Mouse (Mus musculus): Measurements from ENCODE around the gene Arhgap33. TPM values are rescaled to one million over a fixed set of nuclear protein-coding genes. Genes with fewer than 3 reads are reported as not detected.

Gene Arhgap33
- polyA plus RNA-seq, 1 experiment from 2014 or later = 2.8 TPM

GRCm38 (mm10) chr7:30567555-30567954 lies 32.7 kb upstream of the Arhgap33 start:
- Histone ChIP-seq H3K27me3 (replicated peaks; ENCODE audit: control insufficient read depth, insufficient read depth, low read length) (no peaks in the 10 kb centered on the region), H3K4me1 (replicated peaks; ENCODE audit: control insufficient read depth, insufficient read depth, low read length) (no peaks in the 10 kb centered on the region), H3K27ac (ENCODE audit: low read depth, low read length) (no peak overlapping the region), H3K9me3 (ENCODE audit: control insufficient read depth) (no peaks in the 10 kb centered on the region), H3K9ac (ENCODE audit: low read depth, low read length) (no peak overlapping the region), H3K4me3 (ENCODE audit: low read depth, low read length) (no peak overlapping the region), H3K4me2 (replicated peaks; ENCODE audit: low read depth) (no peak overlapping the region), H3K36me3 (ENCODE audit: control insufficient read depth, insufficient read depth) (peaks cover 65% of the 10 kb centered on the region)
- no peak for ATAC-seq
- 86% methylated on average over 11 of the region's 11 CpGs for WGBS
- no peak for TF ChIP-seq CTCF (IDR thresholded peaks at IDR 0.05; ENCODE audit: low read depth)

GRCm38 (mm10) chr7:30566033-30566432 lies 31.2 kb upstream of the Arhgap33 start:
- ATAC-seq = no peak
- Histone ChIP-seq H3K4me2 (replicated peaks; ENCODE audit: low read depth) (no peak overlapping the region), H3K9me3 (ENCODE audit: control insufficient read depth) (no peaks in the 10 kb centered on the region), H3K27me3 (replicated peaks; ENCODE audit: control insufficient read depth, insufficient read depth, low read length) (no peaks in the 10 kb centered on the region), H3K4me3 (ENCODE audit: low read depth, low read length) (no peak overlapping the region), H3K4me1 (replicated peaks; ENCODE audit: control insufficient read depth, insufficient read depth, low read length) (no peaks in the 10 kb centered on the region), H3K36me3 (ENCODE audit: control insufficient read depth, insufficient read depth) (peaks cover 54% of the 10 kb centered on the region), H3K27ac (ENCODE audit: low read depth, low read length) (no peak overlapping the region), H3K9ac (ENCODE audit: low read depth, low read length) (no peak overlapping the region)
- no peak for TF ChIP-seq CTCF (IDR thresholded peaks at IDR 0.05; ENCODE audit: low read depth)
- 85% methylated on average over 9 of the region's 9 CpGs for WGBS

- Histone ChIP-seq H3K9ac (ENCODE audit: low read depth, low read length) (no peak within 1 kb of the TSS), H3K4me1 (replicated peaks; ENCODE audit: control insufficient read depth, insufficient read depth, low read length) (no peaks in the 10 kb centered on the region), H3K27ac (ENCODE audit: low read depth, low read length) (no peak within 1 kb of the TSS), H3K27me3 (replicated peaks; ENCODE audit: control insufficient read depth, insufficient read depth, low read length) (no peaks in the 10 kb centered on the region), H3K4me3 (ENCODE audit: low read depth, low read length) (no peak within 1 kb of the TSS), H3K9me3 (ENCODE audit: control insufficient read depth) (no peaks in the 10 kb centered on the region), H3K36me3 (ENCODE audit: control insufficient read depth, insufficient read depth) (peaks cover 47% of the 10 kb centered on the region), H3K4me2 (replicated peaks; ENCODE audit: low read depth) (no peak within 1 kb of the TSS)
- no peak for TF ChIP-seq CTCF (IDR thresholded peaks at IDR 0.05; ENCODE audit: low read depth)
- 94% methylated on average over 12 of the region's 12 CpGs for WGBS
- ATAC-seq = no peak
Measured at GRCm38 (mm10) chr7:30564970-30565571, 30.2 kb upstream of the Arhgap33 start, which contains the start of gene Igflr1. Gene Igflr1 (plus strand): TSS chr7:30565427.

GRCm38 (mm10) chr7:30563906-30564280 lies 29.0 kb upstream of the Arhgap33 start:
- Histone ChIP-seq H3K9me3 (ENCODE audit: control insufficient read depth) (no peaks in the 10 kb centered on the region), H3K36me3 (ENCODE audit: control insufficient read depth, insufficient read depth) (peaks cover 35% of the 10 kb centered on the region), H3K27me3 (replicated peaks; ENCODE audit: control insufficient read depth, insufficient read depth, low read length) (no peaks in the 10 kb centered on the region), H3K4me2 (replicated peaks; ENCODE audit: low read depth) (peak overlapping the region; percentile 78), H3K27ac (ENCODE audit: low read depth, low read length) (no peak overlapping the region; the same call in 1 of the 2 replicates), H3K4me1 (replicated peaks; ENCODE audit: control insufficient read depth, insufficient read depth, low read length) (no peaks in the 10 kb centered on the region), H3K9ac (ENCODE audit: low read depth, low read length) (no peak overlapping the region), H3K4me3 (ENCODE audit: low read depth, low read length) (peak overlapping the region; percentile 86)
- no peak for ATAC-seq
- TF ChIP-seq CTCF (IDR thresholded peaks at IDR 0.05; ENCODE audit: low read depth) = no peak
- WGBS = 18% methylated on average over 6 of the region's 6 CpGs

GRCm38 (mm10) chr7:30563117-30563905 lies 28.5 kb upstream of the Arhgap33 start, which contains the start of the genes U2af1l4, Gm49396 and Psenen:
Gene U2af1l4 (plus strand): TSS chr7:30563301.
Gene Gm49396 (plus strand): TSS chr7:30563344.
Gene Psenen (minus strand): TSS chr7:30563627.
- peak within 1 kb of the TSS; percentile 91 for H3K27ac ChIP-seq (ENCODE audit: low read depth, low read length)
- under 1% methylated on average over 45 of the region's 45 CpGs for WGBS
- H3K36me3 ChIP-seq (ENCODE audit: control insufficient read depth, insufficient read depth) = peaks cover 30% of the 10 kb centered on the region
- H3K9ac ChIP-seq (ENCODE audit: low read depth, low read length) = peak within 1 kb of the TSS; percentile 72
- peak within 1 kb of the TSS; percentile 78 for H3K4me2 ChIP-seq (replicated peaks; ENCODE audit: low read depth)
- peak; percentile 84 for ATAC-seq
- no peaks in the 10 kb centered on the region for H3K27me3 ChIP-seq (replicated peaks; ENCODE audit: control insufficient read depth, insufficient read depth, low read length)
- H3K4me1 ChIP-seq (replicated peaks; ENCODE audit: control insufficient read depth, insufficient read depth, low read length) = 0 out of 2 replicates have a peak, but pooled peaks cover 4% of the 10 kb centered on the region
- no peak for TF ChIP-seq CTCF (IDR thresholded peaks at IDR 0.05; ENCODE audit: low read depth)
- H3K4me3 ChIP-seq (ENCODE audit: low read depth, low read length) = peak within 1 kb of the TSS; percentile 86
- no peaks in the 10 kb centered on the region for H3K9me3 ChIP-seq (ENCODE audit: control insufficient read depth)

- peak overlapping the region; percentile 78 for H3K4me2 ChIP-seq (replicated peaks; ENCODE audit: low read depth)
- peak overlapping the region; percentile 86 for H3K4me3 ChIP-seq (ENCODE audit: low read depth, low read length)
- 0 out of 2 replicates have a peak, but pooled peaks cover 4% of the 10 kb centered on the region for H3K4me1 ChIP-seq (replicated peaks; ENCODE audit: control insufficient read depth, insufficient read depth, low read length)
- peak overlapping the region; percentile 74 for H3K27ac ChIP-seq (ENCODE audit: low read depth, low read length)
- no peak for ATAC-seq
- no peaks in the 10 kb centered on the region for H3K9me3 ChIP-seq (ENCODE audit: control insufficient read depth)
- H3K36me3 ChIP-seq (ENCODE audit: control insufficient read depth, insufficient read depth) = peaks cover 29% of the 10 kb centered on the region
- under 1% methylated on average over 27 of the region's 27 CpGs for WGBS
- no peak for TF ChIP-seq CTCF (IDR thresholded peaks at IDR 0.05; ENCODE audit: low read depth)
- no peaks in the 10 kb centered on the region for H3K27me3 ChIP-seq (replicated peaks; ENCODE audit: control insufficient read depth, insufficient read depth, low read length)
- peak overlapping the region; percentile 72 for H3K9ac ChIP-seq (ENCODE audit: low read depth, low read length)
Measured at GRCm38 (mm10) chr7:30562526-30563116, 27.8 kb upstream of the Arhgap33 start.
